Mouse (Mus musculus): ENCODE measurements at regions not wholly inside any gene's neighbourhood (a gene's known extent, or its start where the extent isn't known, plus 50 kb on each side); places are given as distances from the start of the nearest gene placed in this dataset.

DNA sequence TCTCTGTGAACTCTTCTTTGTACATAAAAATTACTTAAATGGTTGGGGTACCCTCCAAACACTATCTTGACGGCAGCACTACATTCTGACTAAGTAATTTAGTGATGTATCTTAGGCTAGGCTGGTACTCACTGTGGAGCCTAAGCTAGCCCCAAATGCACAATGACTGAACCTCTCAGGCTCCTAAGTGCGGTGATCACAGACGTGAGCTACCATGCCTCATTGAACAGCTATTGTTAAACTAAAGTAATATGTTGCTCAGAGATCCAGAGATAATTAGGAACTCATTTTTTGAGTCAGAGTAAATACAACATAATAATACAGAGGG lies 122.7 kb upstream of the Itga4 start:
- Histone ChIP-seq H3K9ac (ENCODE audit: low read depth, low read length) (no peak overlapping the region), H3K9me3 (replicated peaks; ENCODE audit: control insufficient read depth, low read length, poor library complexity, severe bottlenecking) (no peaks in the 10 kb centered on the region), H3K4me1 (ENCODE audit: control insufficient read depth, insufficient read depth, low read length) (no peaks in the 10 kb centered on the region), H3K4me3 (ENCODE audit: low read depth, low read length) (no peak overlapping the region), H3K36me3 (ENCODE audit: control insufficient read depth, insufficient read depth, low read length) (no peaks in the 10 kb centered on the region), H3K27ac (ENCODE audit: low read length) (no peak overlapping the region), H3K4me2 (ENCODE audit: low read length) (no peak overlapping the region), H3K27me3 (ENCODE audit: control insufficient read depth, insufficient read depth, low read depth, low read length) (no peaks in the 10 kb centered on the region)
- ATAC-seq, result no peak
- WGBS, result 63% methylated on average over 3 of the region's 3 CpGs

DNA sequence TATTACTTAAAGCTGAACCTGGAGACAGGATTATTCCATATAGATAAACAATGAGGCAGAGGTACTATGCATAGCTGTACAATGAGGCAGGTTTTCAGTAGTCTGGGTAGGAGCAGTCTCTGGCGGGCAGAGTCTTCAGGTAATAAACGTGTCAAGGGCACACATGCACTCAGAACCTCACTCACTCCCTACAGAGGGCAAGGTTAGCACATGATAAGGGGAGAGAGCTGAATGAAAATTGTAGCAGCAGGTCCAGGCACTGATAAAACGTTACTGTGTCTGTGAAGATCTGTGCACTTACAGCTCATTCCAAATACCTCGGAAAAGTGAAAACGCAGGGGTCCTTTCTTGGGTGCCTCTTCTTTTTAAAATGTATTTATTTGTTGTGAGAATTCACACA lies 120.9 kb upstream of the Itga4 start:
- no peak for ATAC-seq
- H3K4me3 ChIP-seq (ENCODE audit: low read depth, low read length), result no peak overlapping the region
- 88% methylated on average over 5 of the region's 5 CpGs for WGBS

GRCm38 (mm10) chr2:79135986-79136385 lies 119.2 kb upstream of the Itga4 start:
- Histone ChIP-seq H3K4me3 (ENCODE audit: low read depth, low read length) (no peak overlapping the region), H3K27me3 (ENCODE audit: control insufficient read depth, insufficient read depth, low read depth, low read length) (no peaks in the 10 kb centered on the region), H3K4me2 (ENCODE audit: low read length) (no peak overlapping the region), H3K9me3 (replicated peaks; ENCODE audit: control insufficient read depth, low read length, poor library complexity, severe bottlenecking) (no peaks in the 10 kb centered on the region), H3K4me1 (ENCODE audit: control insufficient read depth, insufficient read depth, low read length) (no peaks in the 10 kb centered on the region), H3K36me3 (ENCODE audit: control insufficient read depth, insufficient read depth, low read length) (no peaks in the 10 kb centered on the region), H3K27ac (ENCODE audit: low read length) (no peak overlapping the region), H3K9ac (ENCODE audit: low read depth, low read length) (no peak overlapping the region)
- WGBS, result 94% methylated on average over 2 of the region's 2 CpGs
- no peak for ATAC-seq

More for the DNA sequence above, 120.9 kb upstream of the Itga4 start:
- no peak overlapping the region for H3K4me2 ChIP-seq (ENCODE audit: low read length)
- no peaks in the 10 kb centered on the region for H3K27me3 ChIP-seq (ENCODE audit: control insufficient read depth, insufficient read depth, low read depth, low read length)
- H3K27ac ChIP-seq (ENCODE audit: low read length), result no peak overlapping the region
- no peak overlapping the region for H3K9ac ChIP-seq (ENCODE audit: low read depth, low read length)
- no peaks in the 10 kb centered on the region for H3K4me1 ChIP-seq (ENCODE audit: control insufficient read depth, insufficient read depth, low read length)
- H3K9me3 ChIP-seq (replicated peaks; ENCODE audit: control insufficient read depth, low read length, poor library complexity, severe bottlenecking), result no peaks in the 10 kb centered on the region
- no peaks in the 10 kb centered on the region for H3K36me3 ChIP-seq (ENCODE audit: control insufficient read depth, insufficient read depth, low read length)

GRCm38 (mm10) chr2:79136619-79137458 lies 118.4 kb upstream of the Itga4 start:
- H3K4me2 ChIP-seq (ENCODE audit: low read length), result no peak overlapping the region
- ATAC-seq, result no peak
- H3K27ac ChIP-seq (ENCODE audit: low read length), result no peak overlapping the region
- no peak overlapping the region for H3K9ac ChIP-seq (ENCODE audit: low read depth, low read length)
- WGBS, result 85% methylated on average over 12 of the region's 12 CpGs
- no peaks in the 10 kb centered on the region for H3K27me3 ChIP-seq (ENCODE audit: control insufficient read depth, insufficient read depth, low read depth, low read length)
- H3K4me3 ChIP-seq (ENCODE audit: low read depth, low read length), result no peak overlapping the region
- no peaks in the 10 kb centered on the region for H3K4me1 ChIP-seq (ENCODE audit: control insufficient read depth, insufficient read depth, low read length)
- no peaks in the 10 kb centered on the region for H3K9me3 ChIP-seq (replicated peaks; ENCODE audit: control insufficient read depth, low read length, poor library complexity, severe bottlenecking)
- no peaks in the 10 kb centered on the region for H3K36me3 ChIP-seq (ENCODE audit: control insufficient read depth, insufficient read depth, low read length)

DNA sequence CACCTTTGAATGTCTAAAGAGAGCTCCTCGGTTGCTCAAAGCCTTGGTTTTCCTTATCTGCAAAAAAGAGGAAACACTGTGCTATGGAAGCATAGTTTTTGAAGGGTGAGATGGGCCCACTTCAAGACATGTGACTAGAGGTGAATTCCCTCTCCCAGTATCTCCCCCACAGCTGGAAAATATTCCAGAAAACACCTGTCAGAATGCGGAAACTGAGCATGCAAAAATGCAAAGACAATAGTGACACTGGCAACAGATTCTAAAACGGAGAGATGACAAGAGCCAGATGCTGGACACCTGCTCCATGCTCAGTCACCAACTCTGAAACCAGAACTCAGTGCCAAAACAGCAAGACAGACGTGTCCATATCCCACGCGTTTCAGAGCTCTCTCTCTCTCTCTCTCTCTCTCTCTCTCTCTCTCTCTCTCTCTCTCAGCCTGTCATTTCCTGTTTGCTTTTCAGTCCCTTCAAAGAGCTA lies 117.5 kb upstream of the Itga4 start:
- Histone ChIP-seq H3K4me3 (ENCODE audit: low read depth, low read length) (no peak overlapping the region), H3K4me1 (ENCODE audit: control insufficient read depth, insufficient read depth, low read length) (no peaks in the 10 kb centered on the region), H3K27ac (ENCODE audit: low read length) (no peak overlapping the region), H3K27me3 (ENCODE audit: control insufficient read depth, insufficient read depth, low read depth, low read length) (no peaks in the 10 kb centered on the region), H3K4me2 (ENCODE audit: low read length) (no peak overlapping the region), H3K9ac (ENCODE audit: low read depth, low read length) (no peak overlapping the region), H3K36me3 (ENCODE audit: control insufficient read depth, insufficient read depth, low read length) (no peaks in the 10 kb centered on the region), H3K9me3 (replicated peaks; ENCODE audit: control insufficient read depth, low read length, poor library complexity, severe bottlenecking) (no peaks in the 10 kb centered on the region)
- no peak for ATAC-seq
- WGBS, result 57% methylated on average over 6 of the region's 6 CpGs

GRCm38 (mm10) chr2:79138368-79139109 lies 116.7 kb upstream of the Itga4 start:
- Histone ChIP-seq H3K36me3 (ENCODE audit: control insufficient read depth, insufficient read depth, low read length) (no peaks in the 10 kb centered on the region), H3K4me1 (ENCODE audit: control insufficient read depth, insufficient read depth, low read length) (no peaks in the 10 kb centered on the region), H3K9me3 (replicated peaks; ENCODE audit: control insufficient read depth, low read length, poor library complexity, severe bottlenecking) (no peaks in the 10 kb centered on the region), H3K27ac (ENCODE audit: low read length) (no peak overlapping the region), H3K9ac (ENCODE audit: low read depth, low read length) (no peak overlapping the region), H3K27me3 (ENCODE audit: control insufficient read depth, insufficient read depth, low read depth, low read length) (no peaks in the 10 kb centered on the region), H3K4me3 (ENCODE audit: low read depth, low read length) (no peak overlapping the region), H3K4me2 (ENCODE audit: low read length) (no peak overlapping the region)
- no peak for ATAC-seq
- WGBS, result 77% methylated on average over 8 of the region's 8 CpGs

GRCm38 (mm10) chr2:79141961-79142360 lies 113.3 kb upstream of the Itga4 start:
- Histone ChIP-seq H3K27me3 (ENCODE audit: control insufficient read depth, insufficient read depth, low read depth, low read length) (no peaks in the 10 kb centered on the region), H3K4me1 (ENCODE audit: control insufficient read depth, insufficient read depth, low read length) (no peaks in the 10 kb centered on the region), H3K27ac (ENCODE audit: low read length) (no peak overlapping the region), H3K4me2 (ENCODE audit: low read length) (no peak overlapping the region), H3K36me3 (ENCODE audit: control insufficient read depth, insufficient read depth, low read length) (no peaks in the 10 kb centered on the region), H3K9me3 (replicated peaks; ENCODE audit: control insufficient read depth, low read length, poor library complexity, severe bottlenecking) (no peaks in the 10 kb centered on the region), H3K4me3 (ENCODE audit: low read depth, low read length) (no peak overlapping the region), H3K9ac (ENCODE audit: low read depth, low read length) (no peak overlapping the region)
- WGBS, result 79% methylated on average over 7 of the region's 7 CpGs
- ATAC-seq, result no peak

DNA sequence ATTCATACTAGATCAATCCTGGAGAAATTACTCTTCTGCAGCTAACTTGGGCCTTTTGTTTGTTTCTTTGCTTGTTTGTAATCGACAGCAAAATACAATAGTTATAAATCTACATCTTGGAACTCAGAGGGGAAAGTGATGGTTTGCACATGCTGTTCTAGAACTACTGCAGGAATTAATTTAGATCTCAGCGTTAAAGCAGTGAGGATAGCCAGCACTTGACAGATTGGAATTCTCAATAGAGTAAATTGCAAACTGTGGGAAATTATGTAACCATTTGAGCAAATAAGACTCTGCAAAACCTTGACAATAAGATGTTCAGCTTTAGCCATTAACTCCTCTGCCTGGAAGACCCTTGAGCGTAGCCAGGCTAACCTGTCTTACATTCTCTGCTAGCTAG lies 112.0 kb upstream of the Itga4 start:
- no peak for ATAC-seq
- H3K27ac ChIP-seq (ENCODE audit: low read length), result no peak overlapping the region
- WGBS, result 89% methylated on average over 3 of the region's 3 CpGs
- H3K9me3 ChIP-seq (replicated peaks; ENCODE audit: control insufficient read depth, low read length, poor library complexity, severe bottlenecking), result no peaks in the 10 kb centered on the region
- no peak overlapping the region for H3K4me3 ChIP-seq (ENCODE audit: low read depth, low read length)
- H3K27me3 ChIP-seq (ENCODE audit: control insufficient read depth, insufficient read depth, low read depth, low read length), result no peaks in the 10 kb centered on the region
- no peaks in the 10 kb centered on the region for H3K4me1 ChIP-seq (ENCODE audit: control insufficient read depth, insufficient read depth, low read length)
- H3K4me2 ChIP-seq (ENCODE audit: low read length), result no peak overlapping the region
- no peaks in the 10 kb centered on the region for H3K36me3 ChIP-seq (ENCODE audit: control insufficient read depth, insufficient read depth, low read length)
- H3K9ac ChIP-seq (ENCODE audit: low read depth, low read length), result no peak overlapping the region

DNA sequence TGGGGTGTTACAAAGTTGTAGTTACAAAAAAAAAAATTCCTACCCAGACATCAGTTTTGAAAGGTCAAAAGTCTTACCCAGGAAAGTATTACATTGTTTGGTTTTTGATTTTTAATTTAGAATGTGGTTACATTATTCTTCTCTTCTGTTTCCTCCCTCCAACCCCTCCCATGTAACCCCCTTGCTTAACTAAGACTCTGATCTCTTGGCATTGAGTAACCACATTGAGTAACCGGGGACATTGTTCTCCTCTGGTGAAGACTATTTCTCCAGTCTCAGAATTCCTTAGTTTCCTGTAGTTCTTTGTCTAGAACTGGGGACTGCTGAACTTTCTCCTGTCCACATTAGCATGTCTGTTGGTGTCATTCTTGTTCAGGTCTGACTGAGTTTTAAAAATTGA lies 109.3 kb upstream of the Itga4 start:
- ATAC-seq, result no peak
- WGBS, result 88% methylated on average over 1 of the region's 1 CpGs

More for the DNA sequence above, 109.3 kb upstream of the Itga4 start:
- Histone ChIP-seq H3K4me1 (ENCODE audit: control insufficient read depth, insufficient read depth, low read length) (no peaks in the 10 kb centered on the region), H3K27ac (ENCODE audit: low read length) (no peak overlapping the region), H3K27me3 (ENCODE audit: control insufficient read depth, insufficient read depth, low read depth, low read length) (no peaks in the 10 kb centered on the region), H3K36me3 (ENCODE audit: control insufficient read depth, insufficient read depth, low read length) (no peaks in the 10 kb centered on the region), H3K4me3 (ENCODE audit: low read depth, low read length) (no peak overlapping the region), H3K9ac (ENCODE audit: low read depth, low read length) (no peak overlapping the region), H3K9me3 (replicated peaks; ENCODE audit: control insufficient read depth, low read length, poor library complexity, severe bottlenecking) (no peaks in the 10 kb centered on the region), H3K4me2 (ENCODE audit: low read length) (no peak overlapping the region)

Data from midbrain, embryonic 16.5 days (tissue).